Mouse (Mus musculus) 3T3-L1 (cell line): Measurements from ENCODE around the gene Icosl.
A peak's percentile ranks its signal among the peaks of the same experiment; 100 is the strongest.
"Not testable (repeated sequence)": the region's sequence is repeated elsewhere in the genome, so short reads cannot be mapped to it uniquely, and the experiment has no call there.

Experiments used
- DNase-seq: peaks from one replicate; pipeline ENCODE4 v3.0.0-alpha.2; 2015; ENCODE audit warnings: low read depth, low spot score

Icosl gene

GRCm38 (mm10) chr10:78074977-78075376 lies 5.9 kb downstream of the Icosl start:
- no peak for DNase-seq

GRCm38 (mm10) chr10:78077862-78078261 lies 8.8 kb downstream of the Icosl start:
- no peak for DNase-seq

GRCm38 (mm10) chr10:78078276-78078675 lies 9.2 kb downstream of the Icosl start:
- no peak for DNase-seq

GRCm38 (mm10) chr10:78079955-78080591 lies 11.0 kb downstream of the Icosl start:
- peak; percentile 44 for DNase-seq

- no peak for DNase-seq
Observed at GRCm38 (mm10) chr10:78084073-78084472, 15.0 kb downstream of the Icosl start.

GRCm38 (mm10) chr10:78085711-78086110 lies 16.6 kb downstream of the Icosl start:
- no peak for DNase-seq

GRCm38 (mm10) chr10:78086444-78087061 lies 17.5 kb downstream of the Icosl start:
- DNase-seq: no peak

- DNase-seq: no peak
Observed at GRCm38 (mm10) chr10:78087101-78087511, 18.0 kb downstream of the Icosl start.

- peak; percentile 11 for DNase-seq
Observed at GRCm38 (mm10) chr10:78090246-78090645, 21.1 kb downstream of the Icosl start.

- DNase-seq: no peak
Observed at GRCm38 (mm10) chr10:78090706-78091491, 21.8 kb downstream of the Icosl start.

GRCm38 (mm10) chr10:78091865-78092724 lies 23.0 kb downstream of the Icosl start:
- peak; percentile 86 for DNase-seq

GRCm38 (mm10) chr10:78092725-78093029 lies 23.6 kb downstream of the Icosl start:
- DNase-seq: no peak

- DNase-seq: no peak
Observed at GRCm38 (mm10) chr10:78095221-78095620, 26.1 kb downstream of the Icosl start.

GRCm38 (mm10) chr10:78095954-78096931 lies 27.1 kb downstream of the Icosl start:
- DNase-seq: no peak

GRCm38 (mm10) chr10:78099860-78100259 lies 30.8 kb downstream of the Icosl start:
- not testable (repeated sequence) for DNase-seq

- no peak for DNase-seq
Observed at GRCm38 (mm10) chr10:78100989-78101780, 32.1 kb downstream of the Icosl start.

GRCm38 (mm10) chr10:78104555-78105490 lies 35.7 kb downstream of the Icosl start:
- no peak for DNase-seq

- no peak for DNase-seq
Observed at GRCm38 (mm10) chr10:78105548-78105947, 36.4 kb downstream of the Icosl start.
